ENCODE assay signal across 17 mouse cellular contexts in genomic region chr1:81548906-81549305, GRCm38 (mm10).
DNase-seq lines count a peak whose midpoint lies in the region; ATAC-seq and TF ChIP-seq lines count a peak whose summit lies in the region.
"Had no signal": no experiment of that assay in that cellular context is flagged by ENCODE, and none has a peak within 500 bp of the region (broad histone marks: within the 10 kb centered on the region; RNA-seq: fewer than 3 reads in every experiment).

No protein-coding gene starts in this region.

- H3ac ChIP-seq in myocyte (ENCODE audit: control insufficient read depth, insufficient read length) = no peak overlapping the region

- H3K27ac ChIP-seq in limb, embryonic 11.5 days (replicated peaks; ENCODE audit: low read depth, low read length) = no peak overlapping the region
- H3K27ac ChIP-seq in limb, embryonic 10.5 days = no peak overlapping the region
- H3K27ac ChIP-seq: forebrain, embryonic 15.5 days; heart, adult 2 months; hindbrain, embryonic 15.5 days; left cerebral cortex, adult 2 months had no signal

- peak; percentile 28 for DNase-seq in adrenal gland, postnatal 10 days
- no peak for DNase-seq in adrenal gland, adult 18-20 months (ENCODE audit: low spot score in 2 of 2)
- DNase-seq in limb, embryonic 11.5 days (ENCODE audit: low spot score) = peak; percentile 47
- DNase-seq in limb, embryonic 10.5 days (ENCODE audit: low spot score) = no peak
- peak; percentile 56 for DNase-seq in embryo, embryonic 10.5 days (ENCODE audit: low spot score)
- no peak for DNase-seq in heart, adult 18-20 months
- no peak for DNase-seq in lung, postnatal 14 days
- DNase-seq: cerebellum, postnatal 25 days; heart, adult 2 months; liver; lung, adult 2 months had no signal

- H3K9ac ChIP-seq in limb, embryonic 11.5 days (ENCODE audit: low read length) = no peak overlapping the region
- H3K9ac ChIP-seq: forebrain, embryonic 15.5 days; hindbrain, embryonic 15.5 days had no signal

- H3K4me3 ChIP-seq in limb, embryonic 11.5 days (ENCODE audit: low read depth, low read length) = no peak overlapping the region
- no peak overlapping the region for H3K4me3 ChIP-seq in limb, embryonic 10.5 days
- H3K4me3 ChIP-seq in myocyte = no peak overlapping the region
- H3K4me3 ChIP-seq: erythroblast, embryonic 14.5 days; forebrain, embryonic 15.5 days; heart, adult 2 months; hindbrain, embryonic 15.5 days; left cerebral cortex, adult 2 months had no signal

- no peaks in the 10 kb centered on the region for H3K27me3 ChIP-seq in limb, embryonic 11.5 days (ENCODE audit: control insufficient read depth, insufficient read depth, low read length)
- H3K27me3 ChIP-seq in limb, embryonic 10.5 days (ENCODE audit: low read depth, poor library complexity, severe bottlenecking) = no peaks in the 10 kb centered on the region
- H3K27me3 ChIP-seq in myocyte (ENCODE audit: control insufficient read depth, insufficient read depth, insufficient read length) = no peaks in the 10 kb centered on the region
- H3K27me3 ChIP-seq: forebrain, embryonic 15.5 days; hindbrain, embryonic 15.5 days had no signal

- no peaks in the 10 kb centered on the region for H3K9me3 ChIP-seq in limb, embryonic 11.5 days (ENCODE audit: control insufficient read depth, low read length)
- no peaks in the 10 kb centered on the region for H3K9me3 ChIP-seq in limb, embryonic 10.5 days (replicated peaks)
- H3K9me3 ChIP-seq: forebrain, embryonic 15.5 days; hindbrain, embryonic 15.5 days had no signal

- H3K4me1 ChIP-seq in limb, embryonic 11.5 days (ENCODE audit: control insufficient read depth, insufficient read depth, low read length) = no peaks in the 10 kb centered on the region
- no peaks in the 10 kb centered on the region for H3K4me1 ChIP-seq in limb, embryonic 10.5 days
- H3K4me1 ChIP-seq: forebrain, embryonic 15.5 days; hindbrain, embryonic 15.5 days had no signal

- WGBS in limb, embryonic 11.5 days = 68% methylated on average over 2 of the region's 2 CpGs
- 74% methylated on average over 2 of the region's 2 CpGs for WGBS in limb, embryonic 10.5 days

- H3K36me3 ChIP-seq in limb, embryonic 11.5 days (ENCODE audit: control insufficient read depth, insufficient read depth, low read length) = no peaks in the 10 kb centered on the region
- H3K36me3 ChIP-seq in limb, embryonic 10.5 days = no peaks in the 10 kb centered on the region
- H3K36me3 ChIP-seq in myocyte (ENCODE audit: control insufficient read depth, insufficient read depth) = no peaks in the 10 kb centered on the region
- H3K36me3 ChIP-seq: forebrain, embryonic 15.5 days; hindbrain, embryonic 15.5 days had no signal

- H3K79me2 ChIP-seq in myocyte (ENCODE audit: control insufficient read depth, insufficient read depth) = no peaks in the 10 kb centered on the region

- no peak for TF ChIP-seq POLR2A in myocyte (IDR thresholded peaks at IDR 0.05; ENCODE audit: insufficient read length, low read depth)

- no peak overlapping the region for H3K4me2 ChIP-seq in limb, embryonic 11.5 days (ENCODE audit: low read depth, severe bottlenecking)
- no peak overlapping the region for H3K4me2 ChIP-seq in myocyte (ENCODE audit: low read depth)
- H3K4me2 ChIP-seq: forebrain, embryonic 15.5 days; hindbrain, embryonic 15.5 days had no signal

- no peak for ATAC-seq in limb, embryonic 11.5 days (ENCODE audit: insufficient number of reproducible peaks, low FRiP score, low TSS enrichment, low read depth)
- ATAC-seq: forebrain, embryonic 15.5 days; intestine, postnatal 0 days had no signal

TF ChIP-seq in myocyte, 11 proteins besides CTCF, POLR2A, EP300 and RAD21:
- peak; percentile 62 for TF ChIP-seq REST (IDR thresholded peaks at IDR 0.05; ENCODE audit: insufficient read depth, insufficient read length)
- TF ChIP-seq TCF3 (IDR thresholded peaks at IDR 0.05; ENCODE audit: insufficient read length, low read depth) = no peak
- no peak for TF ChIP-seq E2F4 (IDR thresholded peaks at IDR 0.05; ENCODE audit: insufficient read depth)
- TF ChIP-seq MAX (IDR thresholded peaks at IDR 0.05; ENCODE audit: low read depth) = peak; percentile 44
- TF ChIP-seq USF1 (IDR thresholded peaks at IDR 0.05; ENCODE audit: low read depth) = no peak
- TF ChIP-seq CEBPB (IDR thresholded peaks at IDR 0.05; ENCODE audit: insufficient read depth, poor library complexity, severe bottlenecking) = no peak
- no peak for TF ChIP-seq MYOD1 (IDR thresholded peaks at IDR 0.05; ENCODE audit: control insufficient read depth in 1 of 3, insufficient read length in 2 of 3, low read depth in 2 of 3)
- TF ChIP-seq SRF (IDR thresholded peaks at IDR 0.05; ENCODE audit: control insufficient read depth, insufficient read length, low read depth) = no peak
- TF ChIP-seq TCF12 (IDR thresholded peaks at IDR 0.05; ENCODE audit: insufficient read depth, poor library complexity, severe bottlenecking) = no peak
- TF ChIP-seq POLR2AphosphoS2 (IDR thresholded peaks at IDR 0.05; ENCODE audit: insufficient read length, low read depth) = no peak
- TF ChIP-seq MYOG (IDR thresholded peaks at IDR 0.05; ENCODE audit: control insufficient read depth in 1 of 3, insufficient read depth in 1 of 3, insufficient read length in 2 of 3, low read depth in 2 of 3) = no peak

Comparison
In these comparisons a context has a peak if more than half of its experiments do, and no peak if none do; other contexts are left out.
1. DNase-seq: peak in adrenal gland, postnatal 10 days (single experiment), limb, embryonic 11.5 days (single experiment) and embryo, embryonic 10.5 days (single experiment); none in adrenal gland, adult 18-20 months (0 of 2), limb, embryonic 10.5 days (single experiment), heart, adult 18-20 months (0 of 2) and lung, postnatal 14 days (single experiment).